In genomic region chr13:28724300-28724699, GRCm38 (mm10) we compare ENCODE assay signal across 11 mouse cellular contexts.
DNase-seq lines count a peak whose midpoint lies in the region; ATAC-seq and TF ChIP-seq lines count a peak whose summit lies in the region.
"Had no signal": no experiment of that assay in that cellular context is flagged by ENCODE, and none has a peak within 500 bp of the region (broad histone marks: within the 10 kb centered on the region; RNA-seq: fewer than 3 reads in every experiment).

No protein-coding gene starts in this region.

- no peak for TF ChIP-seq CTCF in liver, adult 2 months (IDR thresholded peaks at IDR 0.05; ENCODE audit: low read depth, low read length)

- no peak for TF ChIP-seq POLR2A in liver, adult 2 months (IDR thresholded peaks at IDR 0.05; ENCODE audit: extremely low read depth, insufficient read depth, low read length)

- no peak overlapping the region for H3K4me2 ChIP-seq in liver, embryonic 11.5 days
- H3K4me2 ChIP-seq in kidney, embryonic 15.5 days: no peak overlapping the region
- H3K4me2 ChIP-seq in intestine, embryonic 16.5 days (ENCODE audit: low read depth, low read length): no peak overlapping the region
- H3K4me2 ChIP-seq: midbrain, embryonic 15.5 days had no signal

- no peak overlapping the region for H3K9ac ChIP-seq in liver, adult 2 months (ENCODE audit: low read depth, low read length)
- no peak overlapping the region for H3K9ac ChIP-seq in liver, embryonic 11.5 days (ENCODE audit: low read depth, low read length)
- H3K9ac ChIP-seq in kidney, embryonic 15.5 days: no peak overlapping the region
- no peak overlapping the region for H3K9ac ChIP-seq in intestine, embryonic 16.5 days (ENCODE audit: low read depth, low read length)
- H3K9ac ChIP-seq: liver, embryonic 14.5 days; midbrain, embryonic 15.5 days had no signal

- ATAC-seq in liver, embryonic 11.5 days (replicated peaks; ENCODE audit: low FRiP score): no peak
- ATAC-seq in kidney, embryonic 15.5 days (replicated peaks; ENCODE audit: low FRiP score): 0 out of 2 replicates have a peak, but pooled peaks have one; percentile 43
- 0 out of 2 replicates have a peak, but pooled peaks have one; percentile 21 for ATAC-seq in megakaryocyte, adult 5-6 weeks (ENCODE audit: poor library complexity, severe bottlenecking)
- no peak for ATAC-seq in intestine, embryonic 16.5 days
- ATAC-seq: midbrain, embryonic 15.5 days had no signal

- H3K4me1 ChIP-seq in liver, adult 2 months (ENCODE audit: control insufficient read depth, insufficient read depth, low read length): no peaks in the 10 kb centered on the region
- no peaks in the 10 kb centered on the region; the same call in 1 of the 2 replicates for H3K4me1 ChIP-seq in liver, embryonic 11.5 days (replicated peaks; ENCODE audit: control insufficient read depth, insufficient read depth, low read length)
- H3K4me1 ChIP-seq in kidney, embryonic 15.5 days: peaks cover 23% of the 10 kb centered on the region
- H3K4me1 ChIP-seq in intestine, embryonic 16.5 days (ENCODE audit: control insufficient read depth, insufficient read depth, low read length): peaks cover 4% of the 10 kb centered on the region

- H3K36me3 ChIP-seq in liver, adult 2 months (ENCODE audit: control insufficient read depth, insufficient read depth, low read length): no peaks in the 10 kb centered on the region
- H3K36me3 ChIP-seq in liver, embryonic 11.5 days (ENCODE audit: control insufficient read depth, insufficient read depth, low read length): no peaks in the 10 kb centered on the region
- H3K36me3 ChIP-seq in kidney, embryonic 15.5 days: no peaks in the 10 kb centered on the region
- no peaks in the 10 kb centered on the region for H3K36me3 ChIP-seq in intestine, embryonic 16.5 days (ENCODE audit: control insufficient read depth, insufficient read depth, low read length)
- H3K36me3 ChIP-seq: midbrain, embryonic 15.5 days had no signal

- H3K9me3 ChIP-seq in liver, embryonic 11.5 days (ENCODE audit: control insufficient read depth, low read length): no peaks in the 10 kb centered on the region
- H3K9me3 ChIP-seq in kidney, embryonic 15.5 days (replicated peaks): no peaks in the 10 kb centered on the region
- H3K9me3 ChIP-seq in intestine, embryonic 16.5 days (ENCODE audit: control insufficient read depth, low read length): no peaks in the 10 kb centered on the region
- H3K9me3 ChIP-seq: midbrain, embryonic 15.5 days had no signal

- H3K4me3 ChIP-seq in liver, adult 2 months (ENCODE audit: insufficient read depth, low read depth, low read length): no peak overlapping the region
- H3K4me3 ChIP-seq in liver, embryonic 11.5 days (ENCODE audit: low read depth, low read length): no peak overlapping the region
- H3K4me3 ChIP-seq in kidney, embryonic 15.5 days (replicated peaks): no peak overlapping the region
- no peak overlapping the region for H3K4me3 ChIP-seq in intestine, embryonic 16.5 days (ENCODE audit: low read length)
- H3K4me3 ChIP-seq: midbrain, embryonic 15.5 days had no signal

- H3K27me3 ChIP-seq in liver, adult 2 months (ENCODE audit: control insufficient read depth, insufficient read depth, low read length): no peaks in the 10 kb centered on the region
- no peaks in the 10 kb centered on the region for H3K27me3 ChIP-seq in liver, embryonic 11.5 days (replicated peaks; ENCODE audit: control insufficient read depth, insufficient read depth, low read length)
- H3K27me3 ChIP-seq in kidney, embryonic 15.5 days: no peaks in the 10 kb centered on the region
- H3K27me3 ChIP-seq in intestine, embryonic 16.5 days (replicated peaks; ENCODE audit: control insufficient read depth, insufficient read depth, low read length): no peaks in the 10 kb centered on the region
- H3K27me3 ChIP-seq: midbrain, embryonic 15.5 days had no signal

- 82% methylated on average over 3 of the region's 3 CpGs for WGBS in liver, adult 2 months
- 61% methylated on average over 3 of the region's 3 CpGs for WGBS in liver, embryonic 11.5 days
- WGBS in kidney, embryonic 15.5 days: 66% methylated on average over 3 of the region's 3 CpGs
- WGBS in intestine, embryonic 16.5 days: 63% methylated on average over 3 of the region's 3 CpGs

- no peaks in the 10 kb centered on the region for H3K79me2 ChIP-seq in liver, adult 2 months (ENCODE audit: control insufficient read depth, insufficient read depth, low read length)

- DNase-seq in liver, adult 2 months (ENCODE audit: extremely low read depth, low read depth, low spot score): peak; percentile 5
- DNase-seq in liver, embryonic 11.5 days (ENCODE audit: low spot score): no peak
- DNase-seq in adrenal gland, postnatal 36 days: peak; percentile 12 to 14
- no peak for DNase-seq in layer of hippocampus, postnatal 10 days (ENCODE audit: low spot score in 2 of 2)
- no peak for DNase-seq in gastrocnemius, postnatal 25 days
- DNase-seq: cerebellum, postnatal 25 days had no signal

- no peak overlapping the region for H3K27ac ChIP-seq in liver, adult 2 months (replicated peaks; ENCODE audit: insufficient read depth, low read depth, low read length)
- H3K27ac ChIP-seq in liver, embryonic 11.5 days (ENCODE audit: low read depth, low read length): no peak overlapping the region
- no peak overlapping the region for H3K27ac ChIP-seq in kidney, embryonic 15.5 days
- H3K27ac ChIP-seq in intestine, embryonic 16.5 days (ENCODE audit: low read length): no peak overlapping the region
- H3K27ac ChIP-seq: liver, embryonic 14.5 days; midbrain, embryonic 15.5 days had no signal

Comparison
In these comparisons a context has a peak if more than half of its experiments do, and no peak if none do; other contexts are left out.
1. DNase-seq: peak in liver, adult 2 months (single experiment) and adrenal gland, postnatal 36 days (2 of 2); none in liver, embryonic 11.5 days (single experiment), layer of hippocampus, postnatal 10 days (0 of 2) and gastrocnemius, postnatal 25 days (single experiment).
2. ATAC-seq: peak in kidney, embryonic 15.5 days (single experiment) and megakaryocyte, adult 5-6 weeks (single experiment); none in liver, embryonic 11.5 days (single experiment) and intestine, embryonic 16.5 days (single experiment).